Mouse (Mus musculus): ENCODE data around the gene Trpc1. TPM values are rescaled to one million over a fixed set of nuclear protein-coding genes. Genes with fewer than 3 reads are reported as not detected.
A peak's percentile ranks its signal among the peaks of the same experiment; 100 is the strongest.

Trpc1 gene
- polyA plus RNA-seq, 1 experiment from 2014 or later, result 4.7 TPM

GRCm38 (mm10) chr9:95693528-95694100 lies 56.6 kb downstream of the Trpc1 start:
- Histone ChIP-seq H3K36me3 (ENCODE audit: insufficient read depth, low read length) (no peaks in the 10 kb centered on the region), H3K9ac (replicated peaks; ENCODE audit: low read depth) (no peak overlapping the region), H3K4me1 (ENCODE audit: insufficient read depth, low read depth, low read length) (no peaks in the 10 kb centered on the region), H3K4me3 (ENCODE audit: low read depth, low read length) (no peak overlapping the region; the same call in 1 of the 2 replicates), H3K4me2 (replicated peaks; ENCODE audit: low read depth, low read length) (no peak overlapping the region), H3K27me3 (replicated peaks; ENCODE audit: insufficient read depth, low read length) (no peaks in the 10 kb centered on the region), H3K27ac (ENCODE audit: low read length) (no peak overlapping the region), H3K9me3 (ENCODE audit: low read length) (no peaks in the 10 kb centered on the region)
- TF ChIP-seq CTCF (IDR thresholded peaks at IDR 0.05) (no peak), EP300 (IDR thresholded peaks at IDR 0.05) (no peak)
- 63% methylated on average over 11 of the region's 11 CpGs for WGBS
- no peak for DNase-seq (ENCODE audit: low spot score)
- no peak for ATAC-seq

- Histone ChIP-seq H3K27me3 (replicated peaks; ENCODE audit: insufficient read depth, low read length) (no peaks in the 10 kb centered on the region), H3K36me3 (ENCODE audit: insufficient read depth, low read length) (no peaks in the 10 kb centered on the region), H3K9me3 (ENCODE audit: low read length) (no peaks in the 10 kb centered on the region), H3K4me2 (replicated peaks; ENCODE audit: low read depth, low read length) (no peak overlapping the region), H3K27ac (ENCODE audit: low read length) (no peak overlapping the region), H3K4me3 (ENCODE audit: low read depth, low read length) (no peak overlapping the region), H3K4me1 (ENCODE audit: insufficient read depth, low read depth, low read length) (no peaks in the 10 kb centered on the region), H3K9ac (replicated peaks; ENCODE audit: low read depth) (no peak overlapping the region)
- ATAC-seq (no peak), DNase-seq (ENCODE audit: low spot score) (no peak)
- TF ChIP-seq CTCF (IDR thresholded peaks at IDR 0.05) (no peak), EP300 (IDR thresholded peaks at IDR 0.05) (no peak)
- 67% methylated on average over 8 of the region's 8 CpGs for WGBS
Observed at GRCm38 (mm10) chr9:95692823-95693222, 57.4 kb downstream of the Trpc1 start.

- Histone ChIP-seq H3K27ac (ENCODE audit: low read length) (no peak overlapping the region), H3K4me3 (ENCODE audit: low read depth, low read length) (no peak overlapping the region), H3K9me3 (ENCODE audit: low read length) (no peaks in the 10 kb centered on the region), H3K36me3 (ENCODE audit: insufficient read depth, low read length) (no peaks in the 10 kb centered on the region), H3K4me1 (ENCODE audit: insufficient read depth, low read depth, low read length) (no peaks in the 10 kb centered on the region), H3K9ac (replicated peaks; ENCODE audit: low read depth) (no peak overlapping the region), H3K27me3 (replicated peaks; ENCODE audit: insufficient read depth, low read length) (no peaks in the 10 kb centered on the region), H3K4me2 (replicated peaks; ENCODE audit: low read depth, low read length) (no peak overlapping the region)
- no peak for ATAC-seq
- TF ChIP-seq EP300 (IDR thresholded peaks at IDR 0.05), result no peak
- peak; percentile 69 for TF ChIP-seq CTCF (IDR thresholded peaks at IDR 0.05)
- DNase-seq (ENCODE audit: low spot score), result no peak
- WGBS, result 51% methylated on average over 3 of the region's 3 CpGs
Observed at GRCm38 (mm10) chr9:95688064-95688463, 62.1 kb downstream of the Trpc1 start.

- 66% methylated on average over 11 of the region's 11 CpGs for WGBS
Observed at GRCm38 (mm10) chr9:95685660-95686440, 64.3 kb downstream of the Trpc1 start.

GRCm38 (mm10) chr9:95680691-95681090 lies 69.5 kb downstream of the Trpc1 start:
- 84% methylated on average over 11 of the region's 11 CpGs for WGBS

More at GRCm38 (mm10) chr9:95685660-95686440, 64.3 kb downstream of the Trpc1 start:
- H3K9me3 ChIP-seq (ENCODE audit: low read length), result no peaks in the 10 kb centered on the region
- TF ChIP-seq CTCF (IDR thresholded peaks at IDR 0.05) (no peak), EP300 (IDR thresholded peaks at IDR 0.05) (no peak)
- no peak overlapping the region for H3K4me2 ChIP-seq (replicated peaks; ENCODE audit: low read depth, low read length)
- no peaks in the 10 kb centered on the region for H3K4me1 ChIP-seq (ENCODE audit: insufficient read depth, low read depth, low read length)
- no peaks in the 10 kb centered on the region for H3K36me3 ChIP-seq (ENCODE audit: insufficient read depth, low read length)
- no peak overlapping the region for H3K27ac ChIP-seq (ENCODE audit: low read length)
- H3K4me3 ChIP-seq (ENCODE audit: low read depth, low read length), result no peak overlapping the region
- no peaks in the 10 kb centered on the region for H3K27me3 ChIP-seq (replicated peaks; ENCODE audit: insufficient read depth, low read length)
- no peak overlapping the region for H3K9ac ChIP-seq (replicated peaks; ENCODE audit: low read depth)
- ATAC-seq (no peak), DNase-seq (ENCODE audit: low spot score) (no peak)

GRCm38 (mm10) chr9:95679966-95680365 lies 70.2 kb downstream of the Trpc1 start:
- no peaks in the 10 kb centered on the region for H3K36me3 ChIP-seq (ENCODE audit: insufficient read depth, low read length)
- H3K9me3 ChIP-seq (ENCODE audit: low read length), result no peaks in the 10 kb centered on the region
- no peaks in the 10 kb centered on the region for H3K4me1 ChIP-seq (ENCODE audit: insufficient read depth, low read depth, low read length)
- TF ChIP-seq EP300 (IDR thresholded peaks at IDR 0.05) (no peak), CTCF (IDR thresholded peaks at IDR 0.05) (no peak)
- DNase-seq (ENCODE audit: low spot score) (peak; percentile 26), ATAC-seq (no peak)
- no peaks in the 10 kb centered on the region for H3K27me3 ChIP-seq (replicated peaks; ENCODE audit: insufficient read depth, low read length)
- no peak overlapping the region for H3K9ac ChIP-seq (replicated peaks; ENCODE audit: low read depth)
- no peak overlapping the region for H3K27ac ChIP-seq (ENCODE audit: low read length)
- 26% methylated on average over 7 of the region's 7 CpGs for WGBS
- no peak overlapping the region for H3K4me2 ChIP-seq (replicated peaks; ENCODE audit: low read depth, low read length)
- H3K4me3 ChIP-seq (ENCODE audit: low read depth, low read length), result no peak overlapping the region

More at GRCm38 (mm10) chr9:95680691-95681090, 69.5 kb downstream of the Trpc1 start:
- no peak for ATAC-seq
- Histone ChIP-seq H3K27ac (ENCODE audit: low read length) (no peak overlapping the region), H3K4me3 (ENCODE audit: low read depth, low read length) (no peak overlapping the region), H3K4me2 (replicated peaks; ENCODE audit: low read depth, low read length) (no peak overlapping the region), H3K9ac (replicated peaks; ENCODE audit: low read depth) (no peak overlapping the region), H3K27me3 (replicated peaks; ENCODE audit: insufficient read depth, low read length) (no peaks in the 10 kb centered on the region), H3K4me1 (ENCODE audit: insufficient read depth, low read depth, low read length) (no peaks in the 10 kb centered on the region), H3K9me3 (ENCODE audit: low read length) (no peaks in the 10 kb centered on the region), H3K36me3 (ENCODE audit: insufficient read depth, low read length) (no peaks in the 10 kb centered on the region)
- TF ChIP-seq EP300 (IDR thresholded peaks at IDR 0.05) (no peak), CTCF (IDR thresholded peaks at IDR 0.05) (no peak)
- no peak for DNase-seq (ENCODE audit: low spot score)
